Mouse (Mus musculus) limb, embryonic 10.5 days (tissue): ENCODE data around the gene Lrp4. TPM values are rescaled to one million over a fixed set of nuclear protein-coding genes. Genes with fewer than 3 reads are reported as not detected.
A peak's percentile ranks its signal among the peaks of the same experiment; 100 is the strongest.

Source experiments
- DNase-seq: peaks from one replicate; pipeline ENCODE4 v3.0.0-alpha.2; 2017; ENCODE audit warnings: low spot score
- H3K27ac ChIP-seq: fragments of 300-500 bp; sonication (generic); 2 replicates; pipeline ENCODE4 v1.5.1; 2016; ENCODE audit warnings: mild to moderate bottlenecking
- H3K27me3 ChIP-seq: fragments of 300-500 bp; sonication (generic); 2 replicates; pipeline ENCODE4 v1.6.1; 2016; ENCODE audit warnings: low read depth, mild to moderate bottlenecking; ENCODE audit not compliant: poor library complexity, severe bottlenecking
- H3K36me3 ChIP-seq: fragments of 300-500 bp; sonication (generic); 2 replicates; pipeline ENCODE4 v1.6.1; 2016; ENCODE audit warnings: mild to moderate bottlenecking, moderate library complexity
- H3K4me1 ChIP-seq: fragments of 300-500 bp; sonication (generic); 2 replicates; pipeline ENCODE4 v1.6.1; 2016
- H3K4me3 ChIP-seq: fragments of 300-500 bp; sonication (generic); 2 replicates; pipeline ENCODE4 v1.5.1; 2016; ENCODE audit warnings: mild to moderate bottlenecking, moderate library complexity
- H3K9me3 ChIP-seq: fragments of 300-500 bp; sonication (generic); replicated peaks from 2 replicates; pipeline ENCODE4 v1.6.1; 2016; ENCODE audit warnings: mild to moderate bottlenecking
- WGBS: fragments of 180-500 bp; shearing (Covaris S2); methylation state at CpG from one replicate; pipeline ENCODE4 v1.1.7; 2016; 5-methylcytosine and 5-hydroxymethylcytosine counted together
- polyA plus RNA-seq: library from polyadenylated mRNA; unstranded; fragments of >200 nt; fragmentation: Nextera tagmentation; extraction: Ambion mirVana; gene quantifications from 2 replicates; pipeline ENCODE4 v1.2.1, GENCODE M21; 2016

The Lrp4 gene
- polyA plus RNA-seq, 1 experiment from 2014 or later: 6.9 TPM

- no peak overlapping the region for H3K27ac ChIP-seq
- H3K36me3 ChIP-seq: no peaks in the 10 kb centered on the region
Observed at GRCm38 (mm10) chr2:91439271-91439670, 18.0 kb upstream of the Lrp4 start.

GRCm38 (mm10) chr2:91439876-91440275 is 17.4 kb upstream of the Lrp4 start:
- no peak for DNase-seq
- Histone ChIP-seq H3K4me1 (peaks cover 6% of the 10 kb centered on the region), H3K27ac (no peak overlapping the region), H3K27me3 (no peaks in the 10 kb centered on the region), H3K36me3 (no peaks in the 10 kb centered on the region), H3K4me3 (no peak overlapping the region), H3K9me3 (no peaks in the 10 kb centered on the region)
- 92% methylated on average over 1 of the region's 1 CpGs for WGBS

More at GRCm38 (mm10) chr2:91439271-91439670, 18.0 kb upstream of the Lrp4 start:
- Histone ChIP-seq H3K4me3 (no peak overlapping the region), H3K9me3 (no peaks in the 10 kb centered on the region), H3K27me3 (no peaks in the 10 kb centered on the region), H3K4me1 (peaks cover 6% of the 10 kb centered on the region)
- WGBS: 79% methylated on average over 10 of the region's 10 CpGs
- no peak for DNase-seq

GRCm38 (mm10) chr2:91440686-91441085 is 16.6 kb upstream of the Lrp4 start:
- WGBS: 91% methylated on average over 5 of the region's 5 CpGs
- Histone ChIP-seq H3K36me3 (no peaks in the 10 kb centered on the region), H3K27me3 (no peaks in the 10 kb centered on the region), H3K4me1 (peaks cover 6% of the 10 kb centered on the region), H3K4me3 (no peak overlapping the region), H3K27ac (no peak overlapping the region), H3K9me3 (no peaks in the 10 kb centered on the region)
- no peak for DNase-seq

GRCm38 (mm10) chr2:91441715-91442114 is 15.6 kb upstream of the Lrp4 start:
- no peaks in the 10 kb centered on the region for H3K36me3 ChIP-seq
- no peaks in the 10 kb centered on the region for H3K9me3 ChIP-seq
- no peak for DNase-seq
- no peaks in the 10 kb centered on the region for H3K27me3 ChIP-seq
- H3K4me3 ChIP-seq: no peak overlapping the region
- H3K27ac ChIP-seq: no peak overlapping the region
- 81% methylated on average over 2 of the region's 2 CpGs for WGBS
- H3K4me1 ChIP-seq: peaks cover 6% of the 10 kb centered on the region

GRCm38 (mm10) chr2:91442241-91442640 is 15.1 kb upstream of the Lrp4 start:
- Histone ChIP-seq H3K36me3 (no peaks in the 10 kb centered on the region), H3K27me3 (no peaks in the 10 kb centered on the region), H3K9me3 (no peaks in the 10 kb centered on the region), H3K27ac (no peak overlapping the region), H3K4me1 (peaks cover 6% of the 10 kb centered on the region), H3K4me3 (no peak overlapping the region)
- no peak for DNase-seq
- WGBS: 85% methylated on average over 1 of the region's 1 CpGs

GRCm38 (mm10) chr2:91444286-91444892 is 12.9 kb upstream of the Lrp4 start, which contains the start of gene 1110051M20Rik:
Gene 1110051M20Rik, minus strand, starts transcription at chr2:91444704.
- H3K36me3 ChIP-seq: no peaks in the 10 kb centered on the region
- peak; percentile 92 for DNase-seq
- WGBS: under 1% methylated on average over 19 of the region's 19 CpGs
- peak within 1 kb of the TSS; percentile 82 for H3K27ac ChIP-seq
- peaks cover 6% of the 10 kb centered on the region for H3K4me1 ChIP-seq
- H3K9me3 ChIP-seq: no peaks in the 10 kb centered on the region
- peak within 1 kb of the TSS; percentile 73 for H3K4me3 ChIP-seq
- no peaks in the 10 kb centered on the region for H3K27me3 ChIP-seq

- Histone ChIP-seq H3K36me3 (no peaks in the 10 kb centered on the region), H3K4me1 (peaks cover 7% of the 10 kb centered on the region; the same call in 1 of the 2 replicates), H3K27ac (no peak overlapping the region), H3K9me3 (no peaks in the 10 kb centered on the region), H3K27me3 (no peaks in the 10 kb centered on the region), H3K4me3 (no peak overlapping the region)
- WGBS: 58% methylated on average over 1 of the region's 1 CpGs
- no peak for DNase-seq
Observed at GRCm38 (mm10) chr2:91449662-91450061, 7.6 kb upstream of the Lrp4 start.

- no peaks in the 10 kb centered on the region for H3K36me3 ChIP-seq
- H3K9me3 ChIP-seq: no peaks in the 10 kb centered on the region
- H3K27ac ChIP-seq: no peak overlapping the region
- H3K27me3 ChIP-seq: no peaks in the 10 kb centered on the region
- DNase-seq: no peak
- 78% methylated on average over 9 of the region's 9 CpGs for WGBS
- peaks cover 7% of the 10 kb centered on the region; the same call in 1 of the 2 replicates for H3K4me1 ChIP-seq
- no peak overlapping the region for H3K4me3 ChIP-seq
Observed at GRCm38 (mm10) chr2:91450316-91450715, 7.0 kb upstream of the Lrp4 start.

- Histone ChIP-seq H3K4me1 (peaks cover 23% of the 10 kb centered on the region), H3K27ac (no peak overlapping the region), H3K4me3 (no peak overlapping the region), H3K27me3 (no peaks in the 10 kb centered on the region), H3K9me3 (no peaks in the 10 kb centered on the region), H3K36me3 (no peaks in the 10 kb centered on the region)
- no peak for DNase-seq
- WGBS: 54% methylated on average over 8 of the region's 8 CpGs
Observed at GRCm38 (mm10) chr2:91452658-91453057, 4.7 kb upstream of the Lrp4 start.

- DNase-seq: no peak
Observed at GRCm38 (mm10) chr2:91453231-91454075, 3.9 kb upstream of the Lrp4 start.

GRCm38 (mm10) chr2:91454434-91454833 is 2.9 kb upstream of the Lrp4 start:
- WGBS: 88% methylated on average over 3 of the region's 3 CpGs
- Histone ChIP-seq H3K4me1 (peaks cover 35% of the 10 kb centered on the region), H3K9me3 (no peaks in the 10 kb centered on the region), H3K4me3 (no peak overlapping the region), H3K27me3 (no peaks in the 10 kb centered on the region), H3K27ac (no peak overlapping the region), H3K36me3 (no peaks in the 10 kb centered on the region)
- DNase-seq: no peak

More at GRCm38 (mm10) chr2:91453231-91454075, 3.9 kb upstream of the Lrp4 start:
- Histone ChIP-seq H3K36me3 (no peaks in the 10 kb centered on the region), H3K27ac (no peak overlapping the region), H3K9me3 (no peaks in the 10 kb centered on the region), H3K4me3 (no peak overlapping the region), H3K27me3 (no peaks in the 10 kb centered on the region), H3K4me1 (peaks cover 29% of the 10 kb centered on the region)
- WGBS: 81% methylated on average over 9 of the region's 9 CpGs

- Histone ChIP-seq H3K36me3 (peaks cover 6% of the 10 kb centered on the region; the same call in 1 of the 2 replicates), H3K27ac (no peak overlapping the region), H3K27me3 (no peaks in the 10 kb centered on the region), H3K9me3 (no peaks in the 10 kb centered on the region), H3K4me1 (peaks cover 46% of the 10 kb centered on the region), H3K4me3 (no peak overlapping the region)
- DNase-seq: no peak
- 9% methylated on average over 4 of the region's 4 CpGs for WGBS
Observed at GRCm38 (mm10) chr2:91455826-91456225, 1.5 kb upstream of the Lrp4 start.

GRCm38 (mm10) chr2:91456491-91457100 is 715 bp upstream of the Lrp4 start:
- Histone ChIP-seq H3K27ac (peak overlapping the region; percentile 96), H3K4me3 (peak overlapping the region; percentile 91), H3K4me1 (peaks cover 54% of the 10 kb centered on the region), H3K27me3 (no peaks in the 10 kb centered on the region), H3K9me3 (no peaks in the 10 kb centered on the region), H3K36me3 (peaks cover 6% of the 10 kb centered on the region; the same call in 1 of the 2 replicates)
- WGBS: 53% methylated on average over 9 of the region's 9 CpGs
- no peak for DNase-seq
